9 mouse cellular contexts compared by ENCODE assay signal in the genomic region with DNA sequence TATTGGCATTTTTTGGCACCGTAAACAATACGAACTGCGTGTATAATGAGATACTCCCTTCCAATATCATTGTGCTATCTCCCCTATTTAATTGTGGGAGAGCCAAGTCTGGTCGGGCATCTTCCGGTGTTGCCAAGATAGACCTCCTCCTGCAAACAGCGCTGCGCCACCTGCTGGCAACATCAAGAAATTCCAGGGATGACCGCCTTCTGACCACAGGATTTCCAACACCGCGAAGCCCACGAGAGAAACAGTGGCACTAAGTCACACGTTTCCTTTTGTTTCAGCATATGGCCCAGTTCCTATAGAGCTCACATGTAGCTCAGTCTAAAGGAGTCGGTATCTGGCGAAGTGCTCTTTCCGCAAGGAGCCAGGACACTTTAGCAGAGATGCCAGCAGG. TPM values are rescaled to one million over a fixed set of nuclear protein-coding genes. Genes with fewer than 3 reads are reported as not detected.
DNase-seq lines count a peak whose midpoint lies in the region; ATAC-seq and TF ChIP-seq lines count a peak whose summit lies in the region.
"Had no signal": no experiment of that assay in that cellular context is flagged by ENCODE, and none has a peak within 500 bp of the region (broad histone marks: within the 10 kb centered on the region; RNA-seq: fewer than 3 reads in every experiment).

No protein-coding gene starts in this region.

- H3K4me2 ChIP-seq in heart, embryonic 13.5 days = peak overlapping the region; percentile 54

- H3K9ac ChIP-seq in ES-Bruce4 (ENCODE audit: low read depth, poor library complexity, severe bottlenecking) = no peak overlapping the region
- H3K9ac ChIP-seq in heart, embryonic 13.5 days = no peak overlapping the region

- peaks cover 2% of the 10 kb centered on the region for H3K4me1 ChIP-seq in ES-Bruce4 (ENCODE audit: control insufficient read depth, insufficient read depth, low read length)
- H3K4me1 ChIP-seq in heart, embryonic 13.5 days = 0 out of 2 replicates have a peak, but pooled peaks cover 11% of the 10 kb centered on the region

- WGBS in heart, embryonic 13.5 days = 10% methylated on average over 15 of the region's 15 CpGs

- no peak overlapping the region for H3K4me3 ChIP-seq in ES-Bruce4 (ENCODE audit: low read depth, low read length)
- no peak overlapping the region for H3K4me3 ChIP-seq in heart, embryonic 13.5 days

- H3K27ac ChIP-seq in ES-Bruce4 (ENCODE audit: insufficient read depth, low read length) = no peak overlapping the region
- no peak overlapping the region for H3K27ac ChIP-seq in heart, embryonic 13.5 days (replicated peaks)

- TF ChIP-seq POLR2A in ES-Bruce4 (IDR thresholded peaks at IDR 0.05; ENCODE audit: insufficient read depth, low read length) = no peak

- H3K36me3 ChIP-seq in ES-Bruce4 (ENCODE audit: control insufficient read depth, insufficient read depth, low read length, poor library complexity, severe bottlenecking) = no peaks in the 10 kb centered on the region
- no peaks in the 10 kb centered on the region for H3K36me3 ChIP-seq in heart, embryonic 13.5 days

- TF ChIP-seq CTCF in ES-Bruce4 (IDR thresholded peaks at IDR 0.05; ENCODE audit: low read depth, low read length) = peak; percentile 88

- peak; percentile 78 for DNase-seq in adrenal gland, postnatal 14 days
- peak; percentile 63 for DNase-seq in embryo, embryonic 11.5 days (ENCODE audit: low read depth, low spot score)
- peak; percentile 59 for DNase-seq in kidney, postnatal 14 days
- DNase-seq in lung, postnatal 25 days (ENCODE audit: low spot score) = peak; percentile 54
- DNase-seq in retina, embryonic 14.5 days (ENCODE audit: low spot score) = peak; percentile 79

- TF ChIP-seq EP300 in ES-Bruce4 (IDR thresholded peaks at IDR 0.05; ENCODE audit: insufficient read depth, low read depth, low read length) = no peak

- H3K9me3 ChIP-seq in ES-Bruce4 (replicated peaks; ENCODE audit: control insufficient read depth, insufficient read depth, low read length, poor library complexity, severe bottlenecking) = no peaks in the 10 kb centered on the region
- no peaks in the 10 kb centered on the region for H3K9me3 ChIP-seq in heart, embryonic 13.5 days

- H3K27me3 ChIP-seq in ES-Bruce4 (ENCODE audit: control insufficient read depth, insufficient read depth, low read length, poor library complexity, severe bottlenecking) = no peaks in the 10 kb centered on the region
- peaks cover 9% of the 10 kb centered on the region for H3K27me3 ChIP-seq in heart, embryonic 13.5 days (replicated peaks)

- ATAC-seq in heart, embryonic 13.5 days (ENCODE audit: extremely low read depth, insufficient number of reproducible peaks, low FRiP score, low TSS enrichment) = no peak
- ATAC-seq in erythroid progenitor cell, adult 5-6 weeks (replicated peaks; ENCODE audit: low FRiP score, poor library complexity, severe bottlenecking) = no peak

RNA-seq across cellular contexts. Expression of a gene that starts 24.6 kb away (rescaled TPM):
- polyA plus RNA-seq in ES-Bruce4 (2011; ENCODE audit: insufficient read depth, insufficient read length, low read depth, missing spikeins) = not detected in 2 replicates
- not detected in 2 replicates for total RNA-seq in adrenal gland, postnatal 14 days (2021)
- not detected in 2 replicates for polyA plus RNA-seq in heart, embryonic 13.5 days (2015; fragmentation: Nextera tagmentation; extraction: Ambion mirVana)
- not detected in 2 replicates for total RNA-seq in erythroid progenitor cell, adult 5-6 weeks (2015; ENCODE audit: low replicate concordance)
- not detected in 2 replicates for total RNA-seq in erythroid progenitor cell, adult 5-6 weeks (2017; ENCODE audit: low replicate concordance)
- total RNA-seq: layer of hippocampus, adult 18-20 months had no signal

RNA-seq across cellular contexts. Expression of a gene that starts 27.1 kb away (rescaled TPM):
- not detected in 2 replicates for polyA plus RNA-seq in ES-Bruce4 (2011; ENCODE audit: insufficient read depth, insufficient read length, low read depth, missing spikeins)
- 2.0 and 7.8 TPM in 2 replicates for total RNA-seq in adrenal gland, postnatal 14 days (2021)
- 1.2 and 2.2 TPM in 2 replicates for polyA plus RNA-seq in heart, embryonic 13.5 days (2015; fragmentation: Nextera tagmentation; extraction: Ambion mirVana)
- 40.0 and 41.9 TPM in 2 replicates for total RNA-seq in erythroid progenitor cell, adult 5-6 weeks (2015; ENCODE audit: low replicate concordance)
- total RNA-seq in erythroid progenitor cell, adult 5-6 weeks (2017; ENCODE audit: low replicate concordance) = 8.9 and 16.0 TPM in 2 replicates
